Mouse (Mus musculus): ENCODE measurements around the gene Olfr411.
A peak's percentile ranks its signal among the peaks of the same experiment; 100 is the strongest.

Olfr411 gene

DNA sequence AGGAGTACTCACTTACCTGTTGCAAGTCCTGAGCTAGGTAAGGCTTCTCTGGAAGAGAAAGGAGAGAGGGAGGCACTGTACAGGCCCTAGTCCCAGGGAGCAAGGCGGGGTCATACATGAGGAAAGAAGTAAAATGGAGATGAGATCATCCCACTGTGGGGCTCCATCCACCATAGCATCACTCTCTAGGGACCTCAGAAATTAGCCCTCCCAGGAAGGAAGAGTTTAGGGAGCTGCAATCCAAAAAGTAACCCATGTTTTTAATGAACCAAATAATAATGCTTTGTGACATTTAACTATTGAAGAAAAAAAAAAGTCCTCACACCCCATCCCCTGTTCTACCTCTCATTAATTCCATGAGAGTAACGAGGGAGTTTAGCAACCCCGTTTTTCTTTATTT lies at the start of gene Olfr411:
Gene Olfr411, minus strand, starts transcription at position 101 of the 400 bp plus-strand sequence.
- DNase-seq (ENCODE audit: low read depth, low spot score), result no peak

DNA sequence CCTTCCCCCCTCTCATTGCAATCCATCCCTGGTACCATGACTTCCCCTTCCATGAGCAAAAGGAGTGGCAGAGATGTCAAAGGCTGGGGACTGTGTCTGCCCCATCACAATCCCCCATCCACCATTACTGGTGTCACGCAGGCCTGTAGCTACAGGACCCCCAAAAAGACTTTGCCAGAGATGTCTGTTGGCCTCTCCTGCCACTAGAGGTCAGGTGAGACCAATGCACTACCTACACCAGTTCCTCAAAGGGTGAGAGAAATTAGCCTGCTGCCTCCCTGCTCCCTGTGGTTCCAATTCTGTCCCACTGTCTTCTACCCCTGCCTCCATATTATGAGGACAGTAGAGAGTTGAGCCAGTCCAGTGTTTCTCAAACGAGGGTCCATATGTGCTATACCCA lies 49.7 kb upstream of the Olfr411 start:
- peak; percentile 63 for DNase-seq (ENCODE audit: low read depth, low spot score)

DNA sequence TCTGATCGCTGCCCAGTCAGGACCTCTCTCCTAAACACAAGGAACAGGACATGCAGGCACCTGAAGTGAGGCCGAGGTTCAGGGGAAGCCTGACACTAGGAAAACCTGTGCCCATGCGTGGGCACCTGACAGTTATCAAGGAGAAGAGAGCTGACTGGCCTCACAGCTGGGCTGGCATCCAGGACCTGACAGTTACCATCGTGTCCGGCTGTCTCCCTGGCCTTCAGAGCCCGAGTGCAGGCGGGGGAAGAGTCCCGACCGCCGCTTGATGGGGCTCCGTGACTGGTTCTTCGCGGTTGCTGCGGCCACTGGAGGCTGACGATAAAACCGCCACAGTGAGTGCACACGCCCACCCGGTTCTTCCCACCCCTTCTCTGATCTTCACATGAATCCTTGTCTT lies 43.1 kb upstream of the Olfr411 start:
- no peak for DNase-seq (ENCODE audit: low read depth, low spot score)

- no peak for DNase-seq (ENCODE audit: low read depth, low spot score)
Observed at GRCm38 (mm10) chr11:74393489-74393888, 41.0 kb upstream of the Olfr411 start.

- DNase-seq (ENCODE audit: low read depth, low spot score), result no peak
Observed at GRCm38 (mm10) chr11:74392903-74393302, 40.5 kb upstream of the Olfr411 start.

- no peak for DNase-seq (ENCODE audit: low read depth, low spot score)
Observed at GRCm38 (mm10) chr11:74391899-74392298, 39.4 kb upstream of the Olfr411 start.

DNA sequence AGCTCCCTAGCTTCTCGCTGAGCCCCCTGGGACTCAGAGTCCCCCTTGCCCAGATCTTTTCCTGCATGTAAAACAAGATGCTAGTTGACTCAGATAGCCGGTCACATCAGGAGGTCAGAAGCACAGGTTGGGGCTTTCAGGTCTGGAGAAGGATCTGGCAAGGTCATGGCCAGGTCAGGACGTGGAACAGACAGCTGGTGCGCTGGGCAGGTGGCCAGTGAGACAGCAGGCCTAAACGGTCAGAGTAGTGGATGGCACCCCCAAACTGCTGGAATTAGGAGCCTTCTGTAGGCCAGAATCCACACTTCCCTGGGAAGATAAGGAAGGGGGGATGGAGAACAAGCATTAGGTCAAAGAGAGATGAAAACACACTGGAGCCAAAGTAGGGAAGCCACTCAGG lies 34.8 kb upstream of the Olfr411 start:
- no peak for DNase-seq (ENCODE audit: low read depth, low spot score)

- no peak for DNase-seq (ENCODE audit: low read depth, low spot score)
Observed at GRCm38 (mm10) chr11:74385674-74386073, 33.2 kb upstream of the Olfr411 start.

DNA sequence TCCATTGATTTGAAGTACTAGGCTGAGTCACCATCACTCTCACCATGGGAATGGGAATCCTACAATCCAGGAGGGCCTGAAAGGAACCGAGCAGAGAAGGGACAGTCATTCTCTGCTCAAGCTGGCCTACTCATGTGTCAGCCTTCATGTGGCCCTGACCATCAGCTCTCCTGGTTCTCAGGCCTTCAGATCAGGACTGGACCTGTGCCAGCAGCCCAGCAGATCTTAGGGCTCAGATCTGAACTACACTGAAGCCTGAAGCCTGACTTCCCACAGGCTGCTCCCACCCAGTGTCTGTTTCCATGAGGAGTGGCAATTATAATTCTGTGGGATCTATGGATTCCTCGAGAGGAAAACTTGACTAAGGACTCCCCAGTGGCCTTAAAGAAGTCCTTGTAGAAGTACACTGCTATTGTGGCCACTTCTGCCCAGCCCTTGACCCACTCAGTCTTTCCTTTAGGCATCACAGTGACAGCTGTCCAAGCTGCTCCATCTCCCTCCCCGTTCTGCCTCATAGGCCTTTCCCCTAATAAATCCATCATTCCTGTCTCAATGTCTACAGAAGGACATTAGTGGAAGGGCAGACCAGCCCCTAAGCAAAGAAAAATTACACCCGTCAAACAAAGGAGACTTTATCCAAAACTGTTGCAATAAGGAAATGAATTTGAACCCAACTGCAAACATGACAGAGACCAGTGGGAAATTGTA lies 26.9 kb upstream of the Olfr411 start:
- no peak for DNase-seq (ENCODE audit: low read depth, low spot score)

- peak; percentile 87 for DNase-seq (ENCODE audit: low read depth, low spot score)
Observed at GRCm38 (mm10) chr11:74376847-74377246, 24.4 kb upstream of the Olfr411 start.

GRCm38 (mm10) chr11:74371393-74372100 lies 19.1 kb upstream of the Olfr411 start:
- peak; percentile 77 for DNase-seq (ENCODE audit: low read depth, low spot score)

DNA sequence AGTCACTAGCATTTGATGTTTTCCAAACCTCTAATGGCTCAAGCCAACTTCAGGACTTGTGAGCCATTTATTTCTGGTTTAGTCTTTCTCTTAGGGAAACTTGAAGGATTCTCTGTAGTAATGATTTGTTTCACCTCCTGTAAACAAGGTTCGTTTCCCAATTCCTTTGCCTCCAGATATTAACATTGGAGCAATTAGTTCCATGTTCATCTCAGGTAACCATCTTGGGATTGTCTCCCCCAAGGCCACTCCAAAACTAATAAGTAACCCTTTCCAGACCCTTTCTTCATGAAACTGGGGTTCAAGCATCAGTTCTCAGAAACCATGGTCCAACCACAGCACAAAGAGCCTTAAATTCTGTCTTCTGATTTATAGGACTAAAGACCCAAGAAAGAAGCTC lies 9.3 kb upstream of the Olfr411 start, which contains the start of gene Olfr412:
Gene Olfr412, plus strand, starts transcription at position 301 of the 400 bp plus-strand sequence.
- no peak for DNase-seq (ENCODE audit: low read depth, low spot score)

DNA sequence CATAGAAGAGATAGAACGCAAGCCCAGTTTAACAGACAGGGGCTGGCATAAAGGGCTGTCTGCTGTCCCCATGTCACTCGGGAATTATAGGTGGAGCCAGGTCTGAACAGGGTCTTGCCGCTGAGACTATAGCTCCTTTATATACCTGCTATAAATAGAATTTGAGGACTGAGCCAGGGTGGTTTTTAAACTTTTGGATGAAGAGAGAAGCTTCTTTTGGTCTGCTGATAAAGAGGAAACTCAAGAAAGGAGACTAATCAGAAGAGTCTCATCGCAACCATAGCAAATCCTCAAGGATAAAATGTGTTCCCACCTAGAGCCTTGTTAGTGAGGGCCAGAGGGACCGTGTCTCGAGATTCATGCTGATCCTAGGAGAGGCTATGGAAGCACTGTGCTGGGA lies 14.5 kb downstream of the Olfr411 start, which contains the start of gene Olfr410:
Gene Olfr410, minus strand, starts transcription at position 101 of the 400 bp plus-strand sequence.
- no peak for DNase-seq (ENCODE audit: low read depth, low spot score)

DNA sequence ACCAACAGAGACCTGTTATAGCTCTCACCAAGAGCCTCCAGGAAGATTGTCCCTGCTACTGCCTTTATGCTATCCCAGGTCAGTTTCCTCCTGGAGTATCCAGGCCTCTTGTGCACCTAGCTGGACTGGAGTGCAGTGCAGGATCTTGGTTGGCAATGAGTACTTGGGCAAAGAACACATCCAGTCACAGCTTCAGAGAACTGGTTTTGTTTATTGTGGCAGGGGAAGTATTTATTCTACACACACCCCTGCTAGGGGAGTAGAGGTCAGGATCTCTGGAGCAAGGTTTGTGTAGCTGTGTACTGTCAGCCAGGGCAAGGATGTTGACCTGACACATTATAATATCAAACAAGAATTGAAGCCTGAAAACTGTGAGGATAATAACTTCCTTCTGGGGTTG lies 23.7 kb downstream of the Olfr411 start:
- DNase-seq (ENCODE audit: low read depth, low spot score), result no peak

GRCm38 (mm10) chr11:74326044-74326443 lies 26.4 kb downstream of the Olfr411 start:
- no peak for DNase-seq (ENCODE audit: low read depth, low spot score)

Data from A20 (cell line).